Mouse (Mus musculus) ES-Bruce4 (cell line): ENCODE measurements around the gene Hectd1. TPM values are rescaled to one million over a fixed set of nuclear protein-coding genes. Genes with fewer than 3 reads are reported as not detected.

Experiments used
- H3K27ac ChIP-seq: 2 replicates; pipeline ENCODE4 v1.5.1; 2012; ENCODE audit warnings: low read length, inconsistent platforms; ENCODE audit not compliant: insufficient read depth
- H3K27me3 ChIP-seq: 2 replicates; pipeline ENCODE4 v1.6.1; 2012; ENCODE audit warnings: mild to moderate bottlenecking, low read length, inconsistent platforms; ENCODE audit not compliant: control insufficient read depth, poor library complexity, insufficient read depth, severe bottlenecking
- H3K36me3 ChIP-seq: 2 replicates; pipeline ENCODE4 v1.6.1; 2012; ENCODE audit warnings: inconsistent platforms, mild to moderate bottlenecking, low read length, moderate library complexity; ENCODE audit not compliant: control insufficient read depth, poor library complexity, insufficient read depth, severe bottlenecking
- H3K4me1 ChIP-seq: one replicate; pipeline ENCODE4 v1.8.1; 2011; ENCODE audit warnings: low read length; ENCODE audit not compliant: control insufficient read depth, insufficient read depth
- H3K4me3 ChIP-seq: 2 replicates; pipeline ENCODE4 v1.5.1; 2011; ENCODE audit warnings: low read depth, mild to moderate bottlenecking, low read length
- H3K9ac ChIP-seq: 2 replicates; pipeline ENCODE4 v1.6.1; 2012; ENCODE audit warnings: low read depth, mild to moderate bottlenecking, inconsistent platforms; ENCODE audit not compliant: poor library complexity, severe bottlenecking
- H3K9me3 ChIP-seq: replicated peaks from 2 replicates; pipeline ENCODE4 v1.6.1; 2012; ENCODE audit warnings: mild to moderate bottlenecking, low read length, inconsistent platforms; ENCODE audit not compliant: control insufficient read depth, poor library complexity, insufficient read depth, severe bottlenecking
- CTCF ChIP-seq: IDR thresholded peaks from one replicate; pipeline ENCODE4 v1.8.1; 2011; ENCODE audit warnings: low read depth, low read length
- EP300 ChIP-seq: IDR thresholded peaks from 2 replicates; pipeline ENCODE4 v1.6.1; 2011; ENCODE audit warnings: low read depth, low read length; ENCODE audit not compliant: insufficient read depth
- POLR2A ChIP-seq: IDR thresholded peaks from one replicate; pipeline ENCODE4 v1.8.1; 2011; ENCODE audit warnings: low read length; ENCODE audit not compliant: insufficient read depth
- polyA plus RNA-seq: library from polyadenylated mRNA; stranded (reverse); fragments of >200 nt; gene quantifications from 2 replicates; pipeline ENCODE4 v1.2.4, GENCODE M21; 2011; ENCODE audit warnings: low read depth; ENCODE audit not compliant: missing spikeins, insufficient read depth, insufficient read length

Hectd1 gene
- polyA plus RNA-seq, 1 experiment = 96.9 TPM

DNA sequence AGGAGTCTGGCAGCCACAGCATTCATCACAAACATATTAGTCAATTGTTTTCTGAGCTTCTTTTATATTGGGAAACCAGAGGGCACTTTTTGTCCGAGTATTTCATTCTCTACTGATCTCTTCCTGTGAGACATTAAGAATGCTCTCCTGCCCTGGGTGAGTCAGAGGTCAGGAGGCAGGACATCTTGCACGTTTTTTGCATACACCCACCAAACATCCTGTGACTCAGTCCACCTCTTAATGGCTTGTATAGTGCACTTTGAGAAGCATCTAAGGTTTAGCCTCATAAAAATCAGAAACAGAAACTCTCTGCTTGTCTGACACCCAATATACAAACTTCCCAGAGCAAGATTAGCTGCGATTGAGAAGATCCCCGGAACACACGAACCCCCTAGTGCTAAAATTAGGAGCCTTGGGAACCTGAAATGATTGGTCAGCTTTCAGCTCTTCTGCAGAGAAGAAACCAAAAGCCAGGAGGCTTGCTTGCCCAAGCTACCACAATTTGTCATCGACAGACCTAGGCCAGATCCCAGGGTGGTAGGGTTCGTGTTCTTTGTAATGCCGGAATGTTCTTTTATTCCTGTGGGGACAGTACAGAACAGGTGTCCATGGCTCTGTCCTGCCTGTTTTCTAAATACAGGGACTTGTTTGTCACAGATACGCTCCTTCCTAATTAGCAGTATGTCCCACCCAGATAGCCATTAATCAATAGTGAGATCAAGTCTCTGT is 35.9 kb upstream of the Hectd1 start:
- Histone ChIP-seq H3K9me3 (no peaks in the 10 kb centered on the region), H3K4me1 (peaks cover 5% of the 10 kb centered on the region), H3K9ac (no peak overlapping the region), H3K27ac (no peak overlapping the region), H3K27me3 (no peaks in the 10 kb centered on the region), H3K36me3 (no peaks in the 10 kb centered on the region), H3K4me3 (no peak overlapping the region)
- TF ChIP-seq POLR2A (no peak), CTCF (no peak), EP300 (no peak)

GRCm38 (mm10) chr12:51863116-51864002 is 34.0 kb upstream of the Hectd1 start:
- H3K36me3 ChIP-seq = no peaks in the 10 kb centered on the region
- H3K9me3 ChIP-seq = no peaks in the 10 kb centered on the region
- no peaks in the 10 kb centered on the region for H3K27me3 ChIP-seq
- peaks cover 7% of the 10 kb centered on the region for H3K4me1 ChIP-seq
- no peak overlapping the region for H3K9ac ChIP-seq
- H3K4me3 ChIP-seq = no peak overlapping the region
- no peak for TF ChIP-seq CTCF
- TF ChIP-seq POLR2A = no peak
- no peak for TF ChIP-seq EP300
- H3K27ac ChIP-seq = no peak overlapping the region

DNA sequence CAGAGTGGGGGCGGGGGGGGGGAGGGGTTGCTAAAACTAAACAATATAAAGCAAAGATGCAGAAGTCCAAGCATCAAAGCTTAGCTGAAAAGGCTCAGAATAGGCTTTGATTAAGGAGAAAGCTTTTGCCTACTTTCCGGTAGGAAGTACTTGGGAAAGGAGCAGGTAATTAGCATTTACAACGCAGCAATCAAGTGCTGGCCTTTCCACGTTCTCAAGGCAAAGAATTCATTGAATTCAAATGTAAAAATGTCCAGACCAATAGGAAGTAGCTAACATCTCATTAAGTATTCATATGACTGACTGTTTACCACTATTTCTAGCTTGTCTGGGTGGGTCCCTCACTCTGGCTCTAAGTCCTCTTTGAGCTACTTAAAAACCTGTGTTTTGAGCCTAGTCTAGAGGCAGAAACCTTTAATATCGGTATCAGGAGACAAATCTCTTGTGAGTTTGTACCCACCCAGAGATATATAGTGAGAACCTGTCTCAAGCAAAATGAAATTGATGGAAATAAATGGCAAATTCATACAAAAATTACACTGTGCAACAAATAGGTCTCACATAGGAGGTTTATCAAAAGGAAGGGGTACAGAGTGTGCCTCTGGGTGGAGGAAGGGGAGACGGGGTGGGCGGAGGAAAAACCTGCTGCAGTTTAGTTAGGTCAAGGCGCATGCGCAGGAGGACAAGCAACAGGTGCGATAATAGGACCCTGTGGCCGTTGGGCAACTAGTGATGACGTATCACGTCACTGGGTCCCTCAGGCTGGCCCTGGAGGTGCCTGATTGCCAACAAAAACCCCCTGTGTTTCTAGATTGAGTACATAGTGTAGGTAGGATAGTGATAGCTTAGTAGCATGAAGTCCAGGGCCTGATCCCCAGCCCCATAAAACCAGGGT is 29.0 kb upstream of the Hectd1 start:
- TF ChIP-seq CTCF (no peak), EP300 (peak; percentile 83)
- H3K9ac ChIP-seq = peak overlapping the region; percentile 73
- peak overlapping the region; percentile 94 for H3K27ac ChIP-seq
- peak overlapping the region; percentile 61 for H3K4me3 ChIP-seq
- no peaks in the 10 kb centered on the region for H3K9me3 ChIP-seq
- no peaks in the 10 kb centered on the region for H3K36me3 ChIP-seq
- H3K4me1 ChIP-seq = peaks cover 2% of the 10 kb centered on the region
- no peaks in the 10 kb centered on the region for H3K27me3 ChIP-seq

GRCm38 (mm10) chr12:51856768-51857295 is 27.5 kb upstream of the Hectd1 start:
- Histone ChIP-seq H3K27ac (peak overlapping the region; percentile 94; the same call in 1 of the 2 replicates), H3K27me3 (no peaks in the 10 kb centered on the region), H3K9ac (peak overlapping the region; percentile 73; the same call in 1 of the 2 replicates), H3K4me1 (peaks cover 2% of the 10 kb centered on the region), H3K9me3 (no peaks in the 10 kb centered on the region), H3K4me3 (peak overlapping the region; percentile 27; the same call in 1 of the 2 replicates), H3K36me3 (no peaks in the 10 kb centered on the region)
- TF ChIP-seq POLR2A (no peak), CTCF (no peak), EP300 (no peak)

DNA sequence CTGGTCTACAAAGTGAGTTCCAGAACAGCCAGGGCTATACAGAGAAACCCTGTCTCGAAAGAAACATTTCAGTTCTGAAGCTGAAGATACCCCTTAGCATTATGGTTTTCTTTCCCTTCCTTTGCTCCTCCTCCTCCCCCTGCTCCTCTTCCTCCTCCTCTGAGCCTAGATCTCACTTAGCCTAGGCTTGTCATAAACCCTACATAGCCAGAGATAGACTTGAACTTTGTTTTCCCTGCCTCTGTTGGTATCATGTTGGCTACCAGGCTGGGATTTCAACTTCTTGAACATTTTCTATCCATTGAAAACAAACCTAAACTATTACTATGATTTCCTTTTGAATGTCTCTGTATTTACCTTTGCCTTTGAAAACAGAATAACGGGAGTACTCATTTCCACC is 26.5 kb upstream of the Hectd1 start:
- Histone ChIP-seq H3K9me3 (no peaks in the 10 kb centered on the region), H3K27ac (no peak overlapping the region), H3K4me3 (no peak overlapping the region), H3K9ac (no peak overlapping the region), H3K36me3 (no peaks in the 10 kb centered on the region), H3K27me3 (no peaks in the 10 kb centered on the region), H3K4me1 (peaks cover 2% of the 10 kb centered on the region)
- TF ChIP-seq EP300 = no peak
- no peak for TF ChIP-seq CTCF
- no peak for TF ChIP-seq POLR2A
